Mouse (Mus musculus) liver, embryonic 12.5 days (tissue): ENCODE measurements around the gene Kazn. TPM values are rescaled to one million over a fixed set of nuclear protein-coding genes. Genes with fewer than 3 reads are reported as not detected.

Source experiments
- ATAC-seq: fragments of 200-750 bp; cut with Nextera tagmentation; 2 replicates; pipeline ENCODE4 v1.8.0; 2017; ENCODE audit warnings: moderate number of reproducible peaks, mild to moderate bottlenecking, moderate library complexity
- H3K27ac ChIP-seq: fragments of 300-500 bp; sonication (generic); 2 replicates; pipeline ENCODE4 v1.5.1; 2016; ENCODE audit warnings: mild to moderate bottlenecking
- H3K27me3 ChIP-seq: fragments of 300-500 bp; sonication (generic); replicated peaks from 2 replicates; pipeline ENCODE4 v1.6.1; 2016; ENCODE audit warnings: mild to moderate bottlenecking, moderate library complexity
- H3K36me3 ChIP-seq: fragments of 300-500 bp; sonication (generic); 2 replicates; pipeline ENCODE4 v1.6.1; 2016; ENCODE audit warnings: mild to moderate bottlenecking, moderate library complexity
- H3K4me1 ChIP-seq: fragments of 300-500 bp; sonication (generic); 2 replicates; pipeline ENCODE4 v1.6.1; 2016
- H3K4me2 ChIP-seq: fragments of 300-500 bp; sonication (generic); 2 replicates; pipeline ENCODE4 v1.6.1; 2016; ENCODE audit warnings: mild to moderate bottlenecking, moderate library complexity
- H3K4me3 ChIP-seq: fragments of 300-500 bp; sonication (generic); 2 replicates; pipeline ENCODE4 v1.5.1; 2016; ENCODE audit warnings: mild to moderate bottlenecking, moderate library complexity
- H3K9ac ChIP-seq: fragments of 300-500 bp; sonication (generic); 2 replicates; pipeline ENCODE4 v1.6.1; 2016; ENCODE audit warnings: mild to moderate bottlenecking, moderate library complexity
- H3K9me3 ChIP-seq: fragments of 300-500 bp; sonication (generic); replicated peaks from 2 replicates; pipeline ENCODE4 v1.6.1; 2016; ENCODE audit warnings: mild to moderate bottlenecking, moderate library complexity
- WGBS: fragments of 180-500 bp; shearing (Covaris S2); methylation state at CpG from one replicate; pipeline ENCODE4 v1.1.7; 2016; ENCODE audit not compliant: insufficient replicate concordance; 5-methylcytosine and 5-hydroxymethylcytosine counted together
- polyA plus RNA-seq: library from polyadenylated mRNA; unstranded; fragments of >200 nt; fragmentation: Nextera tagmentation; extraction: Ambion mirVana; gene quantifications from 2 replicates; pipeline ENCODE4 v1.2.1, GENCODE M21; 2016

The Kazn gene
- polyA plus RNA-seq, 1 experiment from 2014 or later, result 2.8 TPM

- no peak overlapping the region for H3K9ac ChIP-seq
- H3K4me2 ChIP-seq, result no peak overlapping the region
- H3K9me3 ChIP-seq, result no peaks in the 10 kb centered on the region
- WGBS, result 68% methylated on average over 5 of the region's 5 CpGs
- no peak for ATAC-seq
- H3K4me1 ChIP-seq, result peaks cover 9% of the 10 kb centered on the region
- no peaks in the 10 kb centered on the region for H3K27me3 ChIP-seq
- no peaks in the 10 kb centered on the region for H3K36me3 ChIP-seq
- H3K27ac ChIP-seq, result no peak overlapping the region
- no peak overlapping the region for H3K4me3 ChIP-seq
Measured at GRCm38 (mm10) chr4:142130162-142130561, 109.0 kb downstream of the Kazn start.

- Histone ChIP-seq H3K9me3 (no peaks in the 10 kb centered on the region), H3K9ac (no peak overlapping the region), H3K27me3 (no peaks in the 10 kb centered on the region), H3K4me3 (no peak overlapping the region), H3K4me1 (peaks cover 9% of the 10 kb centered on the region), H3K36me3 (no peaks in the 10 kb centered on the region), H3K4me2 (no peak overlapping the region), H3K27ac (no peak overlapping the region)
- WGBS, result 33% methylated on average over 6 of the region's 6 CpGs
- ATAC-seq, result peak; percentile 40
Measured at GRCm38 (mm10) chr4:142127275-142127788, 111.9 kb downstream of the Kazn start.

GRCm38 (mm10) chr4:142126641-142127274 lies 112.4 kb downstream of the Kazn start:
- WGBS, result 37% methylated on average over 10 of the region's 10 CpGs
- H3K36me3 ChIP-seq, result no peaks in the 10 kb centered on the region
- no peak overlapping the region for H3K4me3 ChIP-seq
- H3K9me3 ChIP-seq, result no peaks in the 10 kb centered on the region
- no peak overlapping the region for H3K27ac ChIP-seq
- no peak overlapping the region for H3K4me2 ChIP-seq
- no peaks in the 10 kb centered on the region for H3K27me3 ChIP-seq
- H3K4me1 ChIP-seq, result peaks cover 9% of the 10 kb centered on the region
- no peak overlapping the region for H3K9ac ChIP-seq
- no peak for ATAC-seq

GRCm38 (mm10) chr4:142121164-142121563 lies 118.0 kb downstream of the Kazn start:
- no peaks in the 10 kb centered on the region for H3K9me3 ChIP-seq
- H3K4me1 ChIP-seq, result no peaks in the 10 kb centered on the region
- no peaks in the 10 kb centered on the region for H3K36me3 ChIP-seq
- no peak for ATAC-seq
- H3K4me2 ChIP-seq, result no peak overlapping the region
- no peak overlapping the region for H3K27ac ChIP-seq
- peaks cover 3% of the 10 kb centered on the region; the same call in 1 of the 2 replicates for H3K27me3 ChIP-seq
- 32% methylated on average over 1 of the region's 1 CpGs for WGBS
- H3K4me3 ChIP-seq, result no peak overlapping the region
- no peak overlapping the region for H3K9ac ChIP-seq

GRCm38 (mm10) chr4:142118522-142118921 lies 120.7 kb downstream of the Kazn start:
- Histone ChIP-seq H3K36me3 (no peaks in the 10 kb centered on the region), H3K4me1 (no peaks in the 10 kb centered on the region), H3K27ac (no peak overlapping the region), H3K9me3 (no peaks in the 10 kb centered on the region), H3K4me3 (no peak overlapping the region), H3K27me3 (peaks cover 14% of the 10 kb centered on the region; the same call in 1 of the 2 replicates), H3K9ac (no peak overlapping the region), H3K4me2 (no peak overlapping the region)
- WGBS, result 67% methylated on average over 7 of the region's 7 CpGs
- ATAC-seq, result no peak

GRCm38 (mm10) chr4:142117993-142118392 lies 121.2 kb downstream of the Kazn start:
- no peak overlapping the region for H3K9ac ChIP-seq
- H3K4me3 ChIP-seq, result no peak overlapping the region
- H3K27me3 ChIP-seq, result peaks cover 14% of the 10 kb centered on the region; the same call in 1 of the 2 replicates
- WGBS, result 67% methylated on average over 12 of the region's 12 CpGs
- H3K4me2 ChIP-seq, result no peak overlapping the region
- H3K4me1 ChIP-seq, result no peaks in the 10 kb centered on the region
- ATAC-seq, result no peak
- H3K27ac ChIP-seq, result no peak overlapping the region
- H3K9me3 ChIP-seq, result no peaks in the 10 kb centered on the region
- no peaks in the 10 kb centered on the region for H3K36me3 ChIP-seq

- Histone ChIP-seq H3K9me3 (no peaks in the 10 kb centered on the region), H3K4me1 (no peaks in the 10 kb centered on the region), H3K9ac (no peak overlapping the region), H3K27ac (no peak overlapping the region), H3K4me2 (no peak overlapping the region), H3K4me3 (no peak overlapping the region), H3K36me3 (no peaks in the 10 kb centered on the region), H3K27me3 (0 out of 2 replicates have a peak, but pooled peaks cover 14% of the 10 kb centered on the region)
- ATAC-seq, result no peak
- 28% methylated on average over 8 of the region's 8 CpGs for WGBS
Measured at GRCm38 (mm10) chr4:142113306-142113705, 125.9 kb downstream of the Kazn start.

- 21% methylated on average over 12 of the region's 12 CpGs for WGBS
- H3K27me3 ChIP-seq, result peaks cover 15% of the 10 kb centered on the region
- no peaks in the 10 kb centered on the region for H3K9me3 ChIP-seq
- H3K4me3 ChIP-seq, result no peak overlapping the region
- no peak overlapping the region for H3K9ac ChIP-seq
- H3K4me2 ChIP-seq, result no peak overlapping the region
- H3K36me3 ChIP-seq, result no peaks in the 10 kb centered on the region
- no peak for ATAC-seq
- no peak overlapping the region for H3K27ac ChIP-seq
- peaks cover under 1% of the 10 kb centered on the region; the same call in 1 of the 2 replicates for H3K4me1 ChIP-seq
Measured at GRCm38 (mm10) chr4:142103081-142103671, 136.0 kb downstream of the Kazn start.

GRCm38 (mm10) chr4:142098303-142098702 lies 140.9 kb downstream of the Kazn start:
- Histone ChIP-seq H3K9me3 (no peaks in the 10 kb centered on the region), H3K27ac (no peak overlapping the region), H3K4me3 (no peak overlapping the region), H3K9ac (no peak overlapping the region), H3K27me3 (peaks cover 13% of the 10 kb centered on the region; the same call in 1 of the 2 replicates), H3K4me1 (peaks cover 8% of the 10 kb centered on the region; the same call in 1 of the 2 replicates), H3K36me3 (no peaks in the 10 kb centered on the region), H3K4me2 (peak overlapping the region; percentile 27)
- ATAC-seq, result no peak
- WGBS, result 6% methylated on average over 8 of the region's 8 CpGs

- Histone ChIP-seq H3K9ac (no peak overlapping the region), H3K9me3 (no peaks in the 10 kb centered on the region), H3K27ac (no peak overlapping the region), H3K36me3 (no peaks in the 10 kb centered on the region), H3K4me3 (no peak overlapping the region), H3K4me2 (peak overlapping the region; percentile 27), H3K27me3 (peaks cover 12% of the 10 kb centered on the region; the same call in 1 of the 2 replicates), H3K4me1 (peaks cover 8% of the 10 kb centered on the region; the same call in 1 of the 2 replicates)
- ATAC-seq, result no peak
- WGBS, result 3% methylated on average over 5 of the region's 5 CpGs
Measured at GRCm38 (mm10) chr4:142097871-142098270, 141.3 kb downstream of the Kazn start.

- H3K4me3 ChIP-seq, result no peak overlapping the region
- WGBS, result 54% methylated on average over 15 of the region's 15 CpGs
- no peak overlapping the region for H3K4me2 ChIP-seq
- no peak for ATAC-seq
- no peaks in the 10 kb centered on the region for H3K36me3 ChIP-seq
- 0 out of 2 replicates have a peak, but pooled peaks cover 8% of the 10 kb centered on the region for H3K27me3 ChIP-seq
- no peak overlapping the region for H3K9ac ChIP-seq
- no peak overlapping the region for H3K27ac ChIP-seq
- H3K4me1 ChIP-seq, result peaks cover 8% of the 10 kb centered on the region; the same call in 1 of the 2 replicates
- no peaks in the 10 kb centered on the region for H3K9me3 ChIP-seq
Measured at GRCm38 (mm10) chr4:142095513-142096241, 143.5 kb downstream of the Kazn start.

- no peak for ATAC-seq
- H3K4me3 ChIP-seq, result no peak overlapping the region
Measured at GRCm38 (mm10) chr4:142094386-142094785, 144.8 kb downstream of the Kazn start.

More at GRCm38 (mm10) chr4:142094386-142094785, 144.8 kb downstream of the Kazn start:
- Histone ChIP-seq H3K9me3 (no peaks in the 10 kb centered on the region), H3K36me3 (no peaks in the 10 kb centered on the region), H3K4me1 (peaks cover 8% of the 10 kb centered on the region; the same call in 1 of the 2 replicates), H3K27ac (no peak overlapping the region), H3K9ac (no peak overlapping the region), H3K27me3 (0 out of 2 replicates have a peak, but pooled peaks cover 15% of the 10 kb centered on the region), H3K4me2 (no peak overlapping the region)
- WGBS, result 56% methylated on average over 11 of the region's 11 CpGs
